In genomic region chr19:20492491-20492890, GRCm38 (mm10) we compare ENCODE assay signal across 7 mouse cellular contexts. TPM values are rescaled to one million over a fixed set of nuclear protein-coding genes. Genes with fewer than 3 reads are reported as not detected.
DNase-seq lines count a peak whose midpoint lies in the region.

Gene Aldh1a1, plus strand, starts transcription at chr19:20492715.

- DNase-seq in adrenal gland, adult 2 months = peak; percentile 7
- DNase-seq in adrenal gland, postnatal 4 days (ENCODE audit: low spot score in 2 of 2) = no peak
- DNase-seq in gonadal fat pad, adult 2 months (ENCODE audit: low read depth) = no peak
- DNase-seq in left cerebral cortex, postnatal 36 days (ENCODE audit: low spot score in 2 of 2) = peak; percentile 14 to 16
- DNase-seq in urinary bladder, postnatal 14 days (ENCODE audit: low spot score) = peak; percentile 62
- no peak for DNase-seq in kidney, postnatal 10 days
- DNase-seq in spleen, postnatal 10 days (ENCODE audit: low spot score in 2 of 2) = no peak

- intact Hi-C loops in left cerebral cortex, postnatal 36 days (cut with DNase I) = no loop called here

RNA-seq across cellular contexts. Expression of gene Aldh1a1, which starts in this region (rescaled TPM):
- total RNA-seq in adrenal gland, adult 2 months (2021) = 100 to 1,000 TPM; 112 to 251 TPM
- 3.2 and 5.2 TPM in 2 replicates for polyA plus RNA-seq in adrenal gland, adult 2 months (2012; rRNA removed)
- 10 to 100 TPM; 32.5 to 35.6 TPM for total RNA-seq in adrenal gland, postnatal 4 days (2021)
- 357 and 360 TPM in 2 replicates for polyA plus RNA-seq in gonadal fat pad, adult 2 months (2012; rRNA removed)
- total RNA-seq in left cerebral cortex, postnatal 36 days (2021) = 10 to 100 TPM; 50.4 to 53.8 TPM

Comparison
In these comparisons a context has a peak if more than half of its experiments do, and no peak if none do; other contexts are left out.
1. RNA of gene Aldh1a1 (polyA plus RNA-seq): 357 to 360 TPM in gonadal fat pad, adult 2 months; 3.2 to 5.2 TPM in adrenal gland, adult 2 months; every median in the first group is over 10 times any median in the second.
2. DNase-seq: peak in adrenal gland, adult 2 months (single experiment), left cerebral cortex, postnatal 36 days (2 of 2) and urinary bladder, postnatal 14 days (single experiment); none in adrenal gland, postnatal 4 days (0 of 2), gonadal fat pad, adult 2 months (single experiment), kidney, postnatal 10 days (single experiment) and spleen, postnatal 10 days (0 of 2).